Mouse (Mus musculus) lung, postnatal 0 days (tissue): ENCODE measurements around the gene F11r.
A peak's percentile ranks its signal among the peaks of the same experiment; 100 is the strongest.

ENCODE experiments used
- CTCF ChIP-seq: IDR thresholded peaks from 2 replicates; pipeline ENCODE4 v1.5.1; 2016; ENCODE audit warnings: antibody characterized with exemption, mild to moderate bottlenecking
- EP300 ChIP-seq: IDR thresholded peaks from 2 replicates; pipeline ENCODE4 v1.6.1; 2016; ENCODE audit warnings: antibody characterized with exemption, mild to moderate bottlenecking, control low read depth

DNA sequence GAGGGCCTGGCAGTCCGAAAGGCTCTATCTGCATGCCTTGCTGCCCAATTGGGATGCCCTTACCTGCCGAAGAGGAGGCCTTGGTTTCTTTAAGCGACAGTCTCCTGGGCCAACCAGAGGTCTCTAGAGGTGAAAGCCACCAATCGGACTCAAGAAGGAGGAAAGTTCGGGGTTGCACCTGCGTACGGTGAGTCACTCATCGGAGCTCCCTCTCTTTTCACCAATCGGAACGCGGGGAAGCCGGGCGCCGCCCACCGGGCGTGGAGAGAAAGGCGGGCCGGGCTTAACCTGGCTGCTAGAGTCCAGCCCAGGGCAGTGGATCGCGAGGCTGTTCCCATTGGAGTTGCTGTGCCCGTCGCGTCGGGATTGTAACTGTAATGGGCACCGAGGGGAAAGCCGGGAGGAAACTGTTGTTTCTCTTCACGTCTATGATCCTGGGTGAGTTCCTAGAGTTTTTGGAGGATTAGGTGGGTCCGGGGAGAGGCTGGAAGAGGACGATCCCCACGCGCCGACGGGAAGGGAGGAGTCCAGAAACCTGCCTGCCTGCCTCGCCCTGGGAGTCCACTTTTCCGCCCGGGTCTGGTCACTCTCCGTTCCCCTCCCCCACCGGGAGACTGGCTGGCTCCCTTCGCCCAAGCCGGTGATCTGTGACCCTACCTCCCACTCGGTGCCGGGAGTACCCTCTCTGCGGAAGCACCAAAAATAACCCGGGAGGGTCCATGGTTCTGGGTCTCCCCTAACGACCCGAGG lies at the start of gene F11r:
- peak; percentile 41 for TF ChIP-seq CTCF
- TF ChIP-seq EP300 = peak; percentile 69; the same call in 1 of the 2 replicates
